Mouse (Mus musculus): ENCODE measurements around the gene Gm10065. TPM values are rescaled to one million over a fixed set of nuclear protein-coding genes. Genes with fewer than 3 reads are reported as not detected.
A peak's percentile ranks its signal among the peaks of the same experiment; 100 is the strongest.
"Not testable (repeated sequence)": the region's sequence is repeated elsewhere in the genome, so short reads cannot be mapped to it uniquely, and the experiment has no call there.

Gene Gm10065
- polyA plus RNA-seq (2014; fragmentation: Nextera tagmentation; extraction: Ambion mirVana), result not detected in 2 replicates

- peak; percentile 77 for DNase-seq (ENCODE audit: low spot score)
- Histone ChIP-seq H3K9ac (ENCODE audit: low read length) (peak within 1 kb of the TSS; percentile 62), H3K4me3 (ENCODE audit: low read depth, low read length) (peak within 1 kb of the TSS; percentile 46), H3K4me2 (ENCODE audit: low read depth, low read length, severe bottlenecking) (peak within 1 kb of the TSS; percentile 62)
- 3% methylated on average over 31 of the region's 31 CpGs for WGBS
- H3K27ac ChIP-seq (ENCODE audit: low read depth, low read length); H3K36me3 ChIP-seq (ENCODE audit: control insufficient read depth, insufficient read depth, low read length); H3K4me1 ChIP-seq (replicated peaks; ENCODE audit: control insufficient read depth, insufficient read depth, low read length); H3K9me3 ChIP-seq (ENCODE audit: control insufficient read depth, low read length); H3K27me3 ChIP-seq (ENCODE audit: control insufficient read depth, insufficient read depth, low read length): not testable (repeated sequence)
- ATAC-seq (replicated peaks; ENCODE audit: low FRiP score), result peak; percentile 85
Measured at GRCm38 (mm10) chr13:21478759-21479670, at the start of gene Gm10065, which contains the start of gene Zkscan4. Gene Gm10065, minus strand, starts transcription at chr13:21479441. Gene Zkscan4, plus strand, starts transcription at chr13:21478907.

- under 1% methylated on average over 18 of the region's 21 CpGs for WGBS
- no peaks in the 10 kb centered on the region for H3K4me1 ChIP-seq (replicated peaks; ENCODE audit: control insufficient read depth, insufficient read depth, low read length)
- peak overlapping the region; percentile 47; the same call in 1 of the 2 replicates for H3K27ac ChIP-seq (ENCODE audit: low read depth, low read length)
- peak; percentile 99 for ATAC-seq (replicated peaks; ENCODE audit: low FRiP score)
- no peaks in the 10 kb centered on the region for H3K9me3 ChIP-seq (ENCODE audit: control insufficient read depth, low read length)
- peak; percentile 91 for DNase-seq (ENCODE audit: low spot score)
- peak overlapping the region; percentile 77 for H3K9ac ChIP-seq (ENCODE audit: low read length)
- H3K36me3 ChIP-seq (ENCODE audit: control insufficient read depth, insufficient read depth, low read length), result no peaks in the 10 kb centered on the region
- H3K4me2 ChIP-seq (ENCODE audit: low read depth, low read length, severe bottlenecking), result peak overlapping the region; percentile 54
- peak overlapping the region; percentile 58 for H3K4me3 ChIP-seq (ENCODE audit: low read depth, low read length)
- no peaks in the 10 kb centered on the region for H3K27me3 ChIP-seq (ENCODE audit: control insufficient read depth, insufficient read depth, low read length)
Measured at GRCm38 (mm10) chr13:21506221-21506649, 27.0 kb upstream of the Gm10065 start.

GRCm38 (mm10) chr13:21502296-21502695 is 23.1 kb upstream of the Gm10065 start:
- H3K9me3 ChIP-seq (ENCODE audit: control insufficient read depth, low read length), result no peaks in the 10 kb centered on the region
- H3K9ac ChIP-seq (ENCODE audit: low read length), result no peak overlapping the region
- no peaks in the 10 kb centered on the region for H3K4me1 ChIP-seq (replicated peaks; ENCODE audit: control insufficient read depth, insufficient read depth, low read length)
- no peak overlapping the region for H3K4me2 ChIP-seq (ENCODE audit: low read depth, low read length, severe bottlenecking)
- no peaks in the 10 kb centered on the region for H3K27me3 ChIP-seq (ENCODE audit: control insufficient read depth, insufficient read depth, low read length)
- ATAC-seq (replicated peaks; ENCODE audit: low FRiP score) (no peak), DNase-seq (ENCODE audit: low spot score) (no peak)
- no peaks in the 10 kb centered on the region for H3K36me3 ChIP-seq (ENCODE audit: control insufficient read depth, insufficient read depth, low read length)
- no peak overlapping the region for H3K27ac ChIP-seq (ENCODE audit: low read depth, low read length)
- no peak overlapping the region for H3K4me3 ChIP-seq (ENCODE audit: low read depth, low read length)
- WGBS, result 87% methylated on average over 5 of the region's 5 CpGs

- H3K9ac ChIP-seq (ENCODE audit: low read length); H3K4me1 ChIP-seq (replicated peaks; ENCODE audit: control insufficient read depth, insufficient read depth, low read length); H3K36me3 ChIP-seq (ENCODE audit: control insufficient read depth, insufficient read depth, low read length); H3K4me2 ChIP-seq (ENCODE audit: low read depth, low read length, severe bottlenecking); H3K9me3 ChIP-seq (ENCODE audit: control insufficient read depth, low read length); H3K4me3 ChIP-seq (ENCODE audit: low read depth, low read length); ATAC-seq (replicated peaks; ENCODE audit: low FRiP score); H3K27me3 ChIP-seq (ENCODE audit: control insufficient read depth, insufficient read depth, low read length); DNase-seq (ENCODE audit: low spot score); H3K27ac ChIP-seq (ENCODE audit: low read depth, low read length): not testable (repeated sequence)
- WGBS, result 95% methylated on average over 17 of the region's 17 CpGs
Measured at GRCm38 (mm10) chr13:21501182-21501581, 21.9 kb upstream of the Gm10065 start, which contains the start of gene Gm11273. Gene Gm11273, minus strand, starts transcription at chr13:21501418.

DNA sequence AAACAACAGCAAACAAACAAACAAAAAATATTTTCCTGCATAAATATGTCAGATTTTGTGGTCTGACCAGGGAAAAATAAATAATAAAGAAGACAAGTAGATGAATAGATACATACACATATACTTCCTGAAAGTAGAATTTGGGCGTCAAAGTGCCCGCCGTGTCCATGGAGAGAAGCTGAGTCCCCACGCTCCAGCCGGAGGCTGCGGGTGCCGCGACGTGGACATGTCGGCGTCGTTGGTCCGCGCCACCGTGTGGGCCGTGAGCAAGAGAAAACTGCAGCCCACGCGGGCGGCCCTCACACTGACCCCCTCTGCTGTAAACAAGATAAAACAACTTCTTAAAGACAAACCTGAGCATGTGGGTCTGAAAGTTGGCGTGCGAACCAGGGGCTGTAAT is 15.8 kb upstream of the Gm10065 start, which contains the start of gene AK157302:
AK157302 (plus strand) TSS at position 144 of the 400 bp plus-strand sequence.
- DNase-seq (ENCODE audit: low spot score) (no peak), ATAC-seq (replicated peaks; ENCODE audit: low FRiP score) (no peak)
- H3K4me3 ChIP-seq (ENCODE audit: low read depth, low read length), result no peak within 1 kb of the TSS
- no peaks in the 10 kb centered on the region for H3K4me1 ChIP-seq (replicated peaks; ENCODE audit: control insufficient read depth, insufficient read depth, low read length)
- H3K36me3 ChIP-seq (ENCODE audit: control insufficient read depth, insufficient read depth, low read length), result no peaks in the 10 kb centered on the region
- no peaks in the 10 kb centered on the region for H3K9me3 ChIP-seq (ENCODE audit: control insufficient read depth, low read length)
- WGBS, result 96% methylated on average over 21 of the region's 21 CpGs
- H3K27ac ChIP-seq (ENCODE audit: low read depth, low read length), result no peak within 1 kb of the TSS
- no peak within 1 kb of the TSS for H3K4me2 ChIP-seq (ENCODE audit: low read depth, low read length, severe bottlenecking)
- H3K9ac ChIP-seq (ENCODE audit: low read length), result no peak within 1 kb of the TSS
- no peaks in the 10 kb centered on the region for H3K27me3 ChIP-seq (ENCODE audit: control insufficient read depth, insufficient read depth, low read length)

GRCm38 (mm10) chr13:21492847-21493246 is 13.6 kb upstream of the Gm10065 start:
- ATAC-seq (replicated peaks; ENCODE audit: low FRiP score) (no peak), DNase-seq (ENCODE audit: low spot score) (no peak)
- Histone ChIP-seq H3K27me3 (ENCODE audit: control insufficient read depth, insufficient read depth, low read length) (no peaks in the 10 kb centered on the region), H3K4me1 (replicated peaks; ENCODE audit: control insufficient read depth, insufficient read depth, low read length) (no peaks in the 10 kb centered on the region), H3K36me3 (ENCODE audit: control insufficient read depth, insufficient read depth, low read length) (no peaks in the 10 kb centered on the region), H3K4me3 (ENCODE audit: low read depth, low read length) (no peak overlapping the region), H3K9me3 (ENCODE audit: control insufficient read depth, low read length) (no peaks in the 10 kb centered on the region), H3K27ac (ENCODE audit: low read depth, low read length) (no peak overlapping the region), H3K9ac (ENCODE audit: low read length) (no peak overlapping the region), H3K4me2 (ENCODE audit: low read depth, low read length, severe bottlenecking) (no peak overlapping the region)
- WGBS, result 93% methylated on average over 5 of the region's 5 CpGs

DNA sequence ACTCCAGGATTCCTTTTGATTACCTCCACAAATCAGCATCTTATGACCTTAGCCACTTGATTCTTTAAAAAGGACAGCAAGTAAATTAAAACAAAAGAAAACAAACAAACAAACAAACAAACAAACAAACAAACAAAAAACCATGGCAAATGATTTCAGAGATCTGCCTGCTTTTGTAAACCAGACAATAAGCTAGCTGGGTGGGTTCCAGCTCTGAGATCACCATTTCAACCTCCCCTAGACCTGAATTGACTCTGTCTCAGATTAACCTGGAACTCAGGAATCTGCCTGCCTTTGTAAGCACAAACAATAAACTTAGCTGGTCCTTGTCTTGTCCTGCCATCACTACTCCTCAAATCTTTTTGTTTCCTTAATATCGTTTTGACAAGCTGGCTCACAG is 7.6 kb upstream of the Gm10065 start:
- 90% methylated on average over 1 of the region's 1 CpGs for whole genome bisulfite sequencing
- Histone ChIP-seq H3K4me3 (ENCODE audit: low read depth, low read length) (no peak overlapping the region), H3K27me3 (ENCODE audit: control insufficient read depth, insufficient read depth, low read length) (no peaks in the 10 kb centered on the region), H3K4me2 (ENCODE audit: low read depth, low read length, severe bottlenecking) (no peak overlapping the region), H3K9ac (ENCODE audit: low read length) (no peak overlapping the region), H3K27ac (ENCODE audit: low read depth, low read length) (no peak overlapping the region), H3K9me3 (ENCODE audit: control insufficient read depth, low read length) (no peaks in the 10 kb centered on the region; the same call in 1 of the 2 replicates), H3K36me3 (ENCODE audit: control insufficient read depth, insufficient read depth, low read length) (no peaks in the 10 kb centered on the region), H3K4me1 (replicated peaks; ENCODE audit: control insufficient read depth, insufficient read depth, low read length) (no peaks in the 10 kb centered on the region)
- ATAC-seq (replicated peaks; ENCODE audit: low FRiP score), result no peak
- no peak for DNase-seq (ENCODE audit: low spot score)

DNA sequence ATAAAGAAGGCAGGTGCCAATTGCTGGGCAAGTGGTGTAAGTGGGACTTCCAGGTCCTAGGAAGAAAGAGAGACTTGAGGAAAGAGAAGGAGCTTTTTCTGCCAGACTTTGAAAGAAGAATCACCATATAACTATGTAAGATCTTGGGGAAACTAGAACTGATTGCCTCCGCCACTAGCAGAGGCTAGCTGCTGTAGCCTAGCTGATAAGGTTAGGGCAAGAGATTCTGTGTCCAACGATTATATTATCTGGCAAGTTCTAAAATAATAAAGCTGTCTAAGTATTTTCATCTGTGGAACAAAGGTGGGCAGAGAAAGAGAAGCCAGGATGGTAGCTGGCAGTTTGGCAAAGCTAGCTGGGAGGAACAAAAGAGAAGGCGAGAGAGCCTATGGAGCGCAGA is 6.8 kb downstream of the Gm10065 start:
- Histone ChIP-seq H3K36me3 (ENCODE audit: control insufficient read depth, insufficient read depth, low read length) (no peaks in the 10 kb centered on the region), H3K4me1 (replicated peaks; ENCODE audit: control insufficient read depth, insufficient read depth, low read length) (no peaks in the 10 kb centered on the region), H3K27ac (ENCODE audit: low read depth, low read length) (no peak overlapping the region), H3K27me3 (ENCODE audit: control insufficient read depth, insufficient read depth, low read length) (peaks cover 3% of the 10 kb centered on the region; the same call in 1 of the 2 replicates), H3K4me2 (ENCODE audit: low read depth, low read length, severe bottlenecking) (no peak overlapping the region), H3K9me3 (ENCODE audit: control insufficient read depth, low read length) (no peaks in the 10 kb centered on the region), H3K9ac (ENCODE audit: low read length) (no peak overlapping the region), H3K4me3 (ENCODE audit: low read depth, low read length) (no peak overlapping the region)
- 20% methylated on average over 4 of the region's 4 CpGs for WGBS
- ATAC-seq (replicated peaks; ENCODE audit: low FRiP score) (no peak), DNase-seq (ENCODE audit: low spot score) (no peak)

All from forebrain, embryonic 11.5 days (tissue).